Mouse (Mus musculus): Measurements from ENCODE around the gene Mttp. TPM values are rescaled to one million over a fixed set of nuclear protein-coding genes. Genes with fewer than 3 reads are reported as not detected.

The Mttp gene
- polyA plus RNA-seq, 1 experiment from 2014 or later, result 7.0 TPM

DNA sequence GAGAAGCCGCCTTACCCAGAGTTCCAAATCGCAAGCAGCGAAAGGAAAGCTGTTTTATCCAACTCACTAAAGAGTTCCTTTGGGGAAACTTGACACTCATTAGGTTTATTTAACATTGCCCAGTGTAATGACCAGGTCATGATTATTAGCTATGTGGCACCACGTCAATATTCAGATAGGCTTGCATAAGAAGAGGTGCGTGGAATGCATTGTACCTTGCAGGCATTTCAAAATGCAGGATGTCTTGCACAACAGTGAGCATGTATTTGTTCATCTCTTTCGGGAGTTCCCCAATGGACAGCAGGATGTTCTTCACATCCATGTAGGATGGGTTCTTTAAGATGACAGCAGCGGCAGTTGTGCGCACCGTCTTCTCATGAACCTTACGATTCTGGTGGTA is 37.9 kb downstream of the Mttp start:
- Histone ChIP-seq H3K4me3 (replicated peaks; ENCODE audit: low read depth, low read length) (no peak overlapping the region), H3K9ac (replicated peaks; ENCODE audit: low read length) (no peak overlapping the region), H3K27me3 (ENCODE audit: control insufficient read depth, insufficient read depth, low read length) (no peaks in the 10 kb centered on the region), H3K36me3 (ENCODE audit: control insufficient read depth, insufficient read depth, low read length) (no peaks in the 10 kb centered on the region), H3K9me3 (ENCODE audit: control insufficient read depth, low read length) (no peaks in the 10 kb centered on the region), H3K4me2 (ENCODE audit: low read length) (no peak overlapping the region), H3K27ac (replicated peaks; ENCODE audit: low read depth, low read length) (no peak overlapping the region), H3K4me1 (ENCODE audit: control insufficient read depth, insufficient read depth, low read length) (no peaks in the 10 kb centered on the region)
- ATAC-seq (ENCODE audit: low FRiP score, low TSS enrichment), result no peak
- 97% methylated on average over 10 of the region's 10 CpGs for WGBS
- DNase-seq, result no peak

DNA sequence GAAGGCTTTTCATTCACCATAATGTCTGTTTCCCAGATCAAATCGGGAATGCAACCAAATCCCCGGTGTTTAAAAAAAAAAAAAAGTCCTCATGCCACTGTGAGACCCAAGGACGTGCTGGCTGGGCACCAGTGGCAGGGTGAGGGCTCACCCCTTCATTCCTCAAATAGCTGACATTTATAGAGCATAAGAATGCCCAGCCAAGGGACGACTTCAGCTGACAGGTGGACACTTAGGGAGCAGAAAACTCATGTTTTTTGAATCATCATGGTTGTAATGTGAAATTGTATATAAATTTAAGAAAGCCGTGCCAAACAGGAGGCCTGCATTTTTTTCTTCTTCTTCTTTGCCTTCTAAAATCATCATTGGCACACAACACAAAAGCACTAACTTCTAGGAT is 39.7 kb downstream of the Mttp start:
- no peak for ATAC-seq (ENCODE audit: low FRiP score, low TSS enrichment)
- Histone ChIP-seq H3K4me3 (replicated peaks; ENCODE audit: low read depth, low read length) (no peak overlapping the region), H3K9ac (replicated peaks; ENCODE audit: low read length) (no peak overlapping the region), H3K9me3 (ENCODE audit: control insufficient read depth, low read length) (no peaks in the 10 kb centered on the region), H3K27ac (replicated peaks; ENCODE audit: low read depth, low read length) (no peak overlapping the region), H3K27me3 (ENCODE audit: control insufficient read depth, insufficient read depth, low read length) (no peaks in the 10 kb centered on the region), H3K36me3 (ENCODE audit: control insufficient read depth, insufficient read depth, low read length) (no peaks in the 10 kb centered on the region), H3K4me1 (ENCODE audit: control insufficient read depth, insufficient read depth, low read length) (no peaks in the 10 kb centered on the region), H3K4me2 (ENCODE audit: low read length) (no peak overlapping the region)
- 63% methylated on average over 5 of the region's 5 CpGs for WGBS
- no peak for DNase-seq

DNA sequence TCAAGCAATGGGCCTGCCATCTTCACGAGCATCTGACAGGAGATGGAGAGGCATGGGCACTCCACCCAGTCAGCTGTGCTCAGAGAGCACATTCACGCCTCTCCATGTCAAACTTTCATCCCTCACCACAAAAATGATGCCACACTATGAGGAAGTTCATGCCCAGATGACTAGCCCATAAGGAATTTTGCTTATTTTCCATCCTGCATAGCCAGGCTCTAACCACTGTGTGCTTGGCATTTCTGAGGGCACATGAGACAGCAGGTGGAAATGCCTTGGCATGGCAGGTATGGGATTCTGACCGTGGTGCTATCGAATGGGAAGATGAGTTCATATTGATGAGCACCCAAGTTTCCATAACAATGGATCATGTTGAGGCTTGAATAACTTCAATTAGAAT is 41.1 kb downstream of the Mttp start:
- no peak overlapping the region for H3K4me3 ChIP-seq (replicated peaks; ENCODE audit: low read depth, low read length)
- ATAC-seq (ENCODE audit: low FRiP score, low TSS enrichment) (no peak), DNase-seq (no peak)
- H3K27me3 ChIP-seq (ENCODE audit: control insufficient read depth, insufficient read depth, low read length), result no peaks in the 10 kb centered on the region
- H3K27ac ChIP-seq (replicated peaks; ENCODE audit: low read depth, low read length), result no peak overlapping the region
- 90% methylated on average over 4 of the region's 4 CpGs for WGBS
- no peaks in the 10 kb centered on the region for H3K4me1 ChIP-seq (ENCODE audit: control insufficient read depth, insufficient read depth, low read length)
- no peak overlapping the region for H3K9ac ChIP-seq (replicated peaks; ENCODE audit: low read length)
- H3K36me3 ChIP-seq (ENCODE audit: control insufficient read depth, insufficient read depth, low read length), result no peaks in the 10 kb centered on the region
- no peak overlapping the region for H3K4me2 ChIP-seq (ENCODE audit: low read length)
- no peaks in the 10 kb centered on the region for H3K9me3 ChIP-seq (ENCODE audit: control insufficient read depth, low read length)

DNA sequence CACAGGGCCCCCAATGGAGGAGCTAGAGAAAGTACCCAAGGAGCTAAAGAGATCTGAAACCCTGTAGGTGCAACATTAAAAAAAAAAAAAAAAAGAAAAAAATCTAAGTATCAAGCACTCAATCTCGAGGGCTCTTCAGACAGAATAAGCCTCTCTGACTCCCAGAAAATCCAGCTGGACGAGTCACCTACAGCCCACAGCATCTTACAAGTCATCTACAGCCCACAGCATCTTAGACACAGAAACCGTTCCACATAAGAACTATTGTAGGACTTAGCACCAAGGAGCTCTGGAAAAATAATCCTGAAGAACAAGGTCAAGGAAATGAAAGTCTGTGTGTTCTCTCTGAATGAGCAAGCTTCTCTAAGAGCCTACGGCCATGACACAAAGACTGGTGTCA is 42.8 kb downstream of the Mttp start:
- ATAC-seq (ENCODE audit: low FRiP score, low TSS enrichment) (no peak), DNase-seq (no peak)
- Histone ChIP-seq H3K9ac (replicated peaks; ENCODE audit: low read length) (no peak overlapping the region), H3K4me3 (replicated peaks; ENCODE audit: low read depth, low read length) (no peak overlapping the region), H3K9me3 (ENCODE audit: control insufficient read depth, low read length) (no peaks in the 10 kb centered on the region), H3K4me1 (ENCODE audit: control insufficient read depth, insufficient read depth, low read length) (no peaks in the 10 kb centered on the region), H3K27me3 (ENCODE audit: control insufficient read depth, insufficient read depth, low read length) (no peaks in the 10 kb centered on the region), H3K36me3 (ENCODE audit: control insufficient read depth, insufficient read depth, low read length) (no peaks in the 10 kb centered on the region), H3K27ac (replicated peaks; ENCODE audit: low read depth, low read length) (no peak overlapping the region), H3K4me2 (ENCODE audit: low read length) (no peak overlapping the region)
- 87% methylated on average over 4 of the region's 4 CpGs for WGBS

- H3K27ac ChIP-seq (replicated peaks; ENCODE audit: low read depth, low read length), result 0 out of 2 replicates have a peak overlapping the region, but pooled peaks have one; percentile 13
- no peaks in the 10 kb centered on the region for H3K27me3 ChIP-seq (ENCODE audit: control insufficient read depth, insufficient read depth, low read length)
- H3K4me1 ChIP-seq (ENCODE audit: control insufficient read depth, insufficient read depth, low read length), result no peaks in the 10 kb centered on the region
- no peak overlapping the region for H3K4me3 ChIP-seq (replicated peaks; ENCODE audit: low read depth, low read length)
- no peak overlapping the region for H3K9ac ChIP-seq (replicated peaks; ENCODE audit: low read length)
- WGBS, result 62% methylated on average over 1 of the region's 1 CpGs
- DNase-seq (no peak), ATAC-seq (ENCODE audit: low FRiP score, low TSS enrichment) (no peak)
- no peaks in the 10 kb centered on the region for H3K36me3 ChIP-seq (ENCODE audit: control insufficient read depth, insufficient read depth, low read length)
- H3K4me2 ChIP-seq (ENCODE audit: low read length), result no peak overlapping the region
- no peaks in the 10 kb centered on the region for H3K9me3 ChIP-seq (ENCODE audit: control insufficient read depth, low read length)
These were observed 47.0 kb downstream of the Mttp start for GRCm38 (mm10) chr3:138097718-138098117.

DNA sequence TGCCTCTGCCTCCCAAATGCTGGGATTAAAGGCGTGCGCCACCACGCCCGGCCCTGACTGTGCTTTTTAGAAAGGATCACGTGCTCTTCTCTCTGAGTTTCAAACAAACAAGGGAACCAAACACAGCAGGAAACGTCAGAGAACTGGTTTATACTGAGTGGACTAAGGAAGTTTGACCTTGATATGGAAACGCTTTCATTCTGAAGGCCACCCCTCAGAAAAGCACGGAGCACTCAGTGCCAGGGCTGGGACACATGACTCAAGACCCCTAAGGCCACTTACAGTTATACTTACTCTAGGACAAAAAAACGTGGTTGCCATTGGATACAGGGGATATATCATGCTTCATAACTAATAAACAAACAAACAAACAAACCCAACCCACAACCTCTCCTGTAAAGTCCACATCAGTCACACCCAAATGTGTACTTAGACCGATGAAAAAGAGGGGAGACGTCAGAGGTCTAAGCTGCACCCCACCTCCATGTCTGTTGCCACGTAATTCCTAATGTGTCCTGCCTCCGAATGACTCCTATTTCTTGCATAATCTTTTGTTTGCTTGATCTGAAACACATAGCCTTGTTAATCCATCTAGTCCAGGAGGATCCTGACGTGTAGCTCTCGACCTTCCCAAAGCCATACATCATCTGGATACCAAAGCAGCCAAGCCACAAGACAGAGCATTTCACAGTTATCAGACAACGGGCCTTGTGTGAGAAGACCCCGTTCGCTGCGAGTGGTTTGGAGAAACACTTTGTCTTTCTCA is 48.3 kb downstream of the Mttp start:
- 90% methylated on average over 19 of the region's 19 CpGs for WGBS
- Histone ChIP-seq H3K36me3 (ENCODE audit: control insufficient read depth, insufficient read depth, low read length) (no peaks in the 10 kb centered on the region), H3K4me3 (replicated peaks; ENCODE audit: low read depth, low read length) (no peak overlapping the region), H3K4me2 (ENCODE audit: low read length) (no peak overlapping the region), H3K27me3 (ENCODE audit: control insufficient read depth, insufficient read depth, low read length) (no peaks in the 10 kb centered on the region), H3K27ac (replicated peaks; ENCODE audit: low read depth, low read length) (no peak overlapping the region), H3K9ac (replicated peaks; ENCODE audit: low read length) (no peak overlapping the region), H3K4me1 (ENCODE audit: control insufficient read depth, insufficient read depth, low read length) (no peaks in the 10 kb centered on the region), H3K9me3 (ENCODE audit: control insufficient read depth, low read length) (no peaks in the 10 kb centered on the region)
- ATAC-seq (ENCODE audit: low FRiP score, low TSS enrichment), result no peak
- no peak for DNase-seq

GRCm38 (mm10) chr3:138095718-138096117 is 49.0 kb downstream of the Mttp start:
- peak; percentile 38; the same call in 1 of the 2 replicates for ATAC-seq (ENCODE audit: low FRiP score, low TSS enrichment)
- H3K36me3 ChIP-seq (ENCODE audit: control insufficient read depth, insufficient read depth, low read length), result no peaks in the 10 kb centered on the region
- no peaks in the 10 kb centered on the region for H3K4me1 ChIP-seq (ENCODE audit: control insufficient read depth, insufficient read depth, low read length)
- H3K4me2 ChIP-seq (ENCODE audit: low read length), result no peak overlapping the region
- no peak overlapping the region for H3K27ac ChIP-seq (replicated peaks; ENCODE audit: low read depth, low read length)
- peak; percentile 78 for DNase-seq
- H3K27me3 ChIP-seq (ENCODE audit: control insufficient read depth, insufficient read depth, low read length), result no peaks in the 10 kb centered on the region
- H3K4me3 ChIP-seq (replicated peaks; ENCODE audit: low read depth, low read length), result no peak overlapping the region
- no peak overlapping the region for H3K9ac ChIP-seq (replicated peaks; ENCODE audit: low read length)
- H3K9me3 ChIP-seq (ENCODE audit: control insufficient read depth, low read length), result no peaks in the 10 kb centered on the region
- 59% methylated on average over 10 of the region's 10 CpGs for WGBS

DNA sequence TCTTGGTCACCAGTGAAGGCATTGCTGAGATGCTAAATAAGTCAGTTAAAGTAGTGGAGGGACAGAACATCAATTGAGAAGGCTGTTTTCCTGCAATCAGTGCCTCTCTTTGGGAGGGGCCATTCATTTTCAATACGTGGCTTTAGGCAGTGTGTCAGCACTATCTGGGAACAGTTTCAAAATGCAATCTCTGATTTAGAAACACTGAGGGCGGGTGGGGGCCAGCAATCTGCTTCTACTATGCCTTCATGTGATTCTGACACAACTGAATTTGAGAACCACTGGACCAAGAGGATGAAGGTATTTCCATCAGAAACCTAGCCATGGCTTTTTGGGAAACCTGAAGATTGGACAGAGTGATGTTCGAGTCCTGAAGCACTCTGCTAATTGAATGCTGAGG is 49.5 kb downstream of the Mttp start:
- no peaks in the 10 kb centered on the region for H3K4me1 ChIP-seq (ENCODE audit: control insufficient read depth, insufficient read depth, low read length)
- WGBS, result 84% methylated on average over 3 of the region's 3 CpGs
- H3K4me3 ChIP-seq (replicated peaks; ENCODE audit: low read depth, low read length), result no peak overlapping the region
- H3K36me3 ChIP-seq (ENCODE audit: control insufficient read depth, insufficient read depth, low read length), result no peaks in the 10 kb centered on the region
- no peak overlapping the region for H3K4me2 ChIP-seq (ENCODE audit: low read length)
- H3K27ac ChIP-seq (replicated peaks; ENCODE audit: low read depth, low read length), result no peak overlapping the region
- no peaks in the 10 kb centered on the region for H3K27me3 ChIP-seq (ENCODE audit: control insufficient read depth, insufficient read depth, low read length)
- DNase-seq (no peak), ATAC-seq (ENCODE audit: low FRiP score, low TSS enrichment) (no peak)
- no peak overlapping the region for H3K9ac ChIP-seq (replicated peaks; ENCODE audit: low read length)
- no peaks in the 10 kb centered on the region for H3K9me3 ChIP-seq (ENCODE audit: control insufficient read depth, low read length)

GRCm38 (mm10) chr3:138083896-138084295 is 60.9 kb downstream of the Mttp start:
- DNase-seq, result no peak

More at GRCm38 (mm10) chr3:138083896-138084295, 60.9 kb downstream of the Mttp start:
- 58% methylated on average over 4 of the region's 4 CpGs for WGBS
- ATAC-seq (ENCODE audit: low FRiP score, low TSS enrichment), result no peak
- no peaks in the 10 kb centered on the region for H3K27me3 ChIP-seq (ENCODE audit: control insufficient read depth, insufficient read depth, low read length)
- H3K9ac ChIP-seq (replicated peaks; ENCODE audit: low read length), result no peak overlapping the region
- no peak overlapping the region for H3K4me3 ChIP-seq (replicated peaks; ENCODE audit: low read depth, low read length)
- no peaks in the 10 kb centered on the region for H3K4me1 ChIP-seq (ENCODE audit: control insufficient read depth, insufficient read depth, low read length)
- H3K27ac ChIP-seq (replicated peaks; ENCODE audit: low read depth, low read length), result no peak overlapping the region
- H3K4me2 ChIP-seq (ENCODE audit: low read length), result no peak overlapping the region
- no peaks in the 10 kb centered on the region for H3K36me3 ChIP-seq (ENCODE audit: control insufficient read depth, insufficient read depth, low read length)
- no peaks in the 10 kb centered on the region for H3K9me3 ChIP-seq (ENCODE audit: control insufficient read depth, low read length)
